23 mouse cellular contexts compared by ENCODE assay signal in the genomic region with DNA sequence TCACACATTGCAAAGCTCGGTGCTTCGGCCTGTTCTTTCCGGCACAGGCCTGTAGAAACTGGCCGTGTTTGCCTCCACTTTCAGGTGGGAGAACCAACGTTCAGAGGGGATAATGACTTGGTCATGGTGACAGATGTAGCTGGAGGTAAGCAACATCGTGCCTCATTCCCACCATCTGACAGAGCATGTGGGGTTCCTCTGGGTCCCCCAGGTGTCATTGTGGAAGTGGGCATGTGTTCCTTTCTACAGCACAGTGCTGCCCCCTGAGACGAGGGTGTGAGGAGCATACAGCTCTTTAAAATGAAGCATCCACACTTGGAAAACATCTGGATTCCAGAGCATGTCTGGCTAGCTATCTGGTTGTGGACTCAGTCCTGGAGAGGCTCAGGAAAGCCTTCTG. TPM values are rescaled to one million over a fixed set of nuclear protein-coding genes. Genes with fewer than 3 reads are reported as not detected.
"Had no signal": no experiment of that assay in that cellular context is flagged by ENCODE, and none has a peak within 500 bp of the region (broad histone marks: within the 10 kb centered on the region; RNA-seq: fewer than 3 reads in every experiment).

No protein-coding gene starts in this region.

- H3K36me3 ChIP-seq: kidney, embryonic 15.5 days; limb, embryonic 12.5 days; liver, embryonic 12.5 days; liver, embryonic 15.5 days; lung, embryonic 15.5 days; midbrain, embryonic 12.5 days; midbrain, embryonic 15.5 days; neural tube, embryonic 13.5 days; stomach, embryonic 15.5 days had no signal

- ATAC-seq: liver, embryonic 12.5 days; midbrain, embryonic 15.5 days had no signal

- H3K9ac ChIP-seq: kidney, embryonic 15.5 days; limb, embryonic 12.5 days; liver, embryonic 12.5 days; liver, embryonic 15.5 days; lung, embryonic 15.5 days; midbrain, embryonic 12.5 days; midbrain, embryonic 15.5 days; neural tube, embryonic 13.5 days; stomach, embryonic 15.5 days had no signal

- H3K27ac ChIP-seq: kidney, embryonic 15.5 days; left cerebral cortex, adult 2 months; limb, embryonic 12.5 days; liver, embryonic 12.5 days; liver, embryonic 15.5 days; lung, embryonic 15.5 days; midbrain, embryonic 12.5 days; midbrain, embryonic 15.5 days; neural tube, embryonic 13.5 days; stomach, embryonic 15.5 days had no signal

- H3K27me3 ChIP-seq: kidney, embryonic 15.5 days; limb, embryonic 12.5 days; liver, embryonic 12.5 days; liver, embryonic 15.5 days; lung, embryonic 15.5 days; midbrain, embryonic 12.5 days; midbrain, embryonic 15.5 days; neural tube, embryonic 13.5 days; stomach, embryonic 15.5 days had no signal

- H3K4me2 ChIP-seq: kidney, embryonic 15.5 days; limb, embryonic 12.5 days; liver, embryonic 12.5 days; liver, embryonic 15.5 days; lung, embryonic 15.5 days; midbrain, embryonic 12.5 days; midbrain, embryonic 15.5 days; neural tube, embryonic 13.5 days; stomach, embryonic 15.5 days had no signal

- H3K4me3 ChIP-seq: kidney, embryonic 15.5 days; left cerebral cortex, adult 2 months; limb, embryonic 12.5 days; liver, embryonic 12.5 days; liver, embryonic 15.5 days; lung, embryonic 15.5 days; megakaryocyte, embryonic 14.5 days; midbrain, embryonic 12.5 days; midbrain, embryonic 15.5 days; neural tube, embryonic 13.5 days; stomach, embryonic 15.5 days had no signal

- H3K4me1 ChIP-seq: kidney, embryonic 15.5 days; limb, embryonic 12.5 days; liver, embryonic 12.5 days; liver, embryonic 15.5 days; lung, embryonic 15.5 days; midbrain, embryonic 12.5 days; midbrain, embryonic 15.5 days; neural tube, embryonic 13.5 days; stomach, embryonic 15.5 days had no signal

- DNase-seq: kidney, adult 11 months; kidney, adult 8-10 months; kidney, postnatal 10 days; kidney, postnatal 36 days; layer of hippocampus, postnatal 36 days; liver; lung, adult 18-20 months; lung, postnatal 10 days; lung, postnatal 36 days; retina, postnatal 1 day; right cerebral cortex, postnatal 25 days; spleen, adult 18-20 months had no signal

- H3K9me3 ChIP-seq: kidney, embryonic 15.5 days; limb, embryonic 12.5 days; liver, embryonic 12.5 days; liver, embryonic 15.5 days; lung, embryonic 15.5 days; megakaryocyte, embryonic 14.5 days; midbrain, embryonic 12.5 days; midbrain, embryonic 15.5 days; neural tube, embryonic 13.5 days; stomach, embryonic 15.5 days had no signal

RNA-seq across cellular contexts. Expression of a gene that starts 4.2 kb away (rescaled TPM):
- polyA plus RNA-seq: liver, embryonic 12.5 days; liver, embryonic 15.5 days had no signal

RNA-seq across cellular contexts. Expression of a gene that starts 56.7 kb away (rescaled TPM):
- polyA plus RNA-seq: kidney, embryonic 15.5 days; limb, embryonic 12.5 days; liver, embryonic 15.5 days; lung, embryonic 15.5 days; midbrain, embryonic 12.5 days; midbrain, embryonic 15.5 days; neural tube, embryonic 13.5 days had no signal
